Mouse (Mus musculus) urinary bladder, postnatal 36 days (tissue): ENCODE measurements around the gene Ifitm10.
"Not testable (repeated sequence)": the region's sequence is repeated elsewhere in the genome, so short reads cannot be mapped to it uniquely, and the experiment has no call there.

Experiments
- DNase-seq, 2 experiments: peaks; one replicate each; pipeline ENCODE4 v3.0.0; 2022; ENCODE audit warnings: low spot score in 2 of 2, mixed read lengths in 1 of 2

Ifitm10 gene

GRCm38 (mm10) chr7:142368856-142369255 lies 4.7 kb downstream of the Ifitm10 start:
- no peak for DNase-seq

GRCm38 (mm10) chr7:142363107-142363506 lies 10.4 kb downstream of the Ifitm10 start:
- DNase-seq = no peak

- DNase-seq = no peak
These were observed 12.8 kb downstream of the Ifitm10 start for GRCm38 (mm10) chr7:142360743-142361142.

GRCm38 (mm10) chr7:142359129-142359528 lies 14.4 kb downstream of the Ifitm10 start:
- no peak for DNase-seq

GRCm38 (mm10) chr7:142357566-142357965 lies 16.0 kb downstream of the Ifitm10 start:
- DNase-seq = no peak

GRCm38 (mm10) chr7:142354661-142355233 lies 18.8 kb downstream of the Ifitm10 start:
- no peak for DNase-seq

GRCm38 (mm10) chr7:142353854-142354253 lies 19.7 kb downstream of the Ifitm10 start:
- DNase-seq = no peak

- DNase-seq = no peak
These were observed 22.0 kb downstream of the Ifitm10 start for GRCm38 (mm10) chr7:142351569-142351968.

GRCm38 (mm10) chr7:142349308-142349961 lies 24.1 kb downstream of the Ifitm10 start:
- peak in 1 of 2 experiments; percentile 46 for DNase-seq

- no peak for DNase-seq
These were observed 26.0 kb downstream of the Ifitm10 start for GRCm38 (mm10) chr7:142347542-142347941.

- no peak for DNase-seq
These were observed 31.3 kb downstream of the Ifitm10 start for GRCm38 (mm10) chr7:142342247-142342640.

GRCm38 (mm10) chr7:142341564-142342246 lies 31.8 kb downstream of the Ifitm10 start:
- peak in 1 of 2 experiments; percentile 42 for DNase-seq

- DNase-seq = no peak
These were observed 33.1 kb downstream of the Ifitm10 start for GRCm38 (mm10) chr7:142340269-142340970.

- DNase-seq = no peak
These were observed 38.4 kb downstream of the Ifitm10 start for GRCm38 (mm10) chr7:142335151-142335550.

GRCm38 (mm10) chr7:142334246-142334645 lies 39.3 kb downstream of the Ifitm10 start:
- DNase-seq = peak; percentile 87

- DNase-seq = not testable (repeated sequence)
These were observed 40.8 kb downstream of the Ifitm10 start for GRCm38 (mm10) chr7:142332741-142333140.

- no peak for DNase-seq
These were observed 42.3 kb downstream of the Ifitm10 start for GRCm38 (mm10) chr7:142331281-142331680.

- DNase-seq = no peak
These were observed 43.3 kb downstream of the Ifitm10 start for GRCm38 (mm10) chr7:142330271-142330724.

- no peak for DNase-seq
These were observed 45.0 kb downstream of the Ifitm10 start for GRCm38 (mm10) chr7:142328507-142328906.

- no peak for DNase-seq
These were observed 46.7 kb downstream of the Ifitm10 start for GRCm38 (mm10) chr7:142326714-142327445.

- no peak for DNase-seq
These were observed 50.0 kb downstream of the Ifitm10 start for GRCm38 (mm10) chr7:142323396-142324117.
